Mouse (Mus musculus) cerebellum, adult 2 months (tissue): ENCODE data around the gene Slc25a10. TPM values are rescaled to one million over a fixed set of nuclear protein-coding genes. Genes with fewer than 3 reads are reported as not detected.

Source experiments
- DNase-seq, 2 experiments: peaks; one replicate each; pipeline ENCODE4 v3.0.0; 2021
- H3K27ac ChIP-seq: fragments of 200-500 bp; 2 replicates; pipeline ENCODE4 v1.5.1; 2012; ENCODE audit warnings: low read length, control low read depth, inconsistent platforms; ENCODE audit not compliant: insufficient read depth
- H3K27me3 ChIP-seq: fragments of 200-500 bp; 2 replicates; pipeline ENCODE4 v1.6.1; 2012; ENCODE audit warnings: inconsistent platforms, mild to moderate bottlenecking, low read length, moderate library complexity; ENCODE audit not compliant: control insufficient read depth, insufficient read depth
- H3K4me1 ChIP-seq: fragments of 200-500 bp; 2 replicates; pipeline ENCODE4 v1.6.1; 2011; ENCODE audit warnings: low read length; ENCODE audit not compliant: control insufficient read depth, insufficient read depth
- H3K4me3 ChIP-seq: fragments of 200-500 bp; replicated peaks from 2 replicates; pipeline ENCODE3; 2011; ENCODE audit warnings: mild to moderate bottlenecking, low read depth, low read length, control low read depth; ENCODE audit not compliant: insufficient read depth
- CTCF ChIP-seq: fragments of 200-500 bp; IDR thresholded peaks from 2 replicates; pipeline ENCODE4 v1.5.1; 2011; ENCODE audit warnings: low read depth, mild to moderate bottlenecking, control low read depth, low read length, moderate library complexity, borderline replicate concordance; ENCODE audit not compliant: insufficient read depth
- POLR2A ChIP-seq: fragments of 200-500 bp; IDR thresholded peaks from 2 replicates; pipeline ENCODE4 v1.6.1; 2011; ENCODE audit warnings: low read length, control low read depth, borderline replicate concordance; ENCODE audit not compliant: insufficient read depth
- WGBS: fragments of 180-500 bp; shearing (Covaris S2); methylation state at CpG from one replicate; pipeline ENCODE4 v1.1.7; 2018; 5-methylcytosine and 5-hydroxymethylcytosine counted together
- polyA plus RNA-seq: library from polyadenylated mRNA; depleted of rRNA; stranded (reverse); fragments of >200 nt; gene quantifications from 2 replicates; pipeline ENCODE4 v1.2.3, GENCODE M21; 2012; rRNA removed

Slc25a10 gene
- polyA plus RNA-seq, result 38.9 and 39.3 TPM in 2 replicates

- WGBS, result under 1% methylated on average over 35 of the region's 35 CpGs
- TF ChIP-seq POLR2A (peak; percentile 38; the same call in 1 of the 2 replicates), CTCF (no peak)
- no peak within 1 kb of the TSS for H3K27ac ChIP-seq
Measured at GRCm38 (mm10) chr11:120491317-120492023, at the start of gene Slc25a10. Gene Slc25a10 (plus strand): TSS chr11:120491840.

GRCm38 (mm10) chr11:120442344-120442743 is 49.3 kb upstream of the Slc25a10 start, which contains the start of gene Tspan10:
Gene Tspan10 (plus strand): TSS chr11:120442644.
- Histone ChIP-seq H3K4me3 (no peak within 1 kb of the TSS), H3K27ac (no peak within 1 kb of the TSS), H3K4me1 (no peaks in the 10 kb centered on the region), H3K27me3 (no peaks in the 10 kb centered on the region)
- TF ChIP-seq CTCF (no peak), POLR2A (no peak)
- 84% methylated on average over 3 of the region's 3 CpGs for WGBS
- no peak for DNase-seq

More at GRCm38 (mm10) chr11:120491317-120492023, at the start of gene Slc25a10:
- Histone ChIP-seq H3K4me1 (peaks cover 13% of the 10 kb centered on the region), H3K27me3 (no peaks in the 10 kb centered on the region), H3K4me3 (peak within 1 kb of the TSS; percentile 83)
- peak; percentile 85 to 88 for DNase-seq

DNA sequence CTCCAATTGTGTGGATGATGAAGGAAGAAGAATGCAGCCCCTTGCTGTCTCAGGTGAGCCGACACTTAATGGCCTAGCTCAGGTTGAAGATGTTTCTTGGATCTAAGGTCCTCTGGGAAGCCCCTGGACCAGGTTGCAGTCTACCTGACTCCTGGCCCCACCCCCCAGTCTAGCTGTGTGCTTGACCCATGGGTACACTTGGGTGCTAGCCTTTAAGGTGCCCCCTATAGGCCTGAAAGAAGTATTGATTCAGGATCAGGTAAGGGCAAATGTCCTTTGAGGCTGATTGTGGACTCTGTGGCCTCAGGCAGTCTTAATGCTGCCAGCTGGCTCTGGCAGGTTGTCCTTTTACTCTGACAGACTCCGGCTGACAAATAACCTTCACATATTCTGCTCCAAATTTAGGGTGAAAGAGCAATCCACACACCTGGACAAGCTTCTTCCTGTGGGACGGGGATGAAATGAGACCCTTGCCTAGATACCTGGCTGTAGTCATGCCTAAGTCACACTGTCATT is 48.8 kb upstream of the Slc25a10 start:
- no peak for TF ChIP-seq POLR2A
- no peak for TF ChIP-seq CTCF

GRCm38 (mm10) chr11:120444106-120444505 is 47.5 kb upstream of the Slc25a10 start:
- TF ChIP-seq CTCF (no peak), POLR2A (no peak)
- WGBS, result 68% methylated on average over 6 of the region's 6 CpGs
- Histone ChIP-seq H3K4me3 (no peak overlapping the region), H3K27me3 (no peaks in the 10 kb centered on the region), H3K4me1 (no peaks in the 10 kb centered on the region), H3K27ac (no peak overlapping the region)
- no peak for DNase-seq

More for the DNA sequence above, 48.8 kb upstream of the Slc25a10 start:
- Histone ChIP-seq H3K27me3 (no peaks in the 10 kb centered on the region), H3K4me3 (no peak overlapping the region), H3K4me1 (no peaks in the 10 kb centered on the region), H3K27ac (no peak overlapping the region)
- 81% methylated on average over 3 of the region's 3 CpGs for WGBS
- DNase-seq, result no peak

- no peak overlapping the region for H3K4me3 ChIP-seq
- no peaks in the 10 kb centered on the region for H3K27me3 ChIP-seq
- no peak for DNase-seq
- 78% methylated on average over 3 of the region's 3 CpGs for WGBS
- H3K27ac ChIP-seq, result no peak overlapping the region
- no peaks in the 10 kb centered on the region for H3K4me1 ChIP-seq
- TF ChIP-seq CTCF, result no peak
- TF ChIP-seq POLR2A, result no peak
Measured at GRCm38 (mm10) chr11:120445475-120445874, 46.2 kb upstream of the Slc25a10 start.

DNA sequence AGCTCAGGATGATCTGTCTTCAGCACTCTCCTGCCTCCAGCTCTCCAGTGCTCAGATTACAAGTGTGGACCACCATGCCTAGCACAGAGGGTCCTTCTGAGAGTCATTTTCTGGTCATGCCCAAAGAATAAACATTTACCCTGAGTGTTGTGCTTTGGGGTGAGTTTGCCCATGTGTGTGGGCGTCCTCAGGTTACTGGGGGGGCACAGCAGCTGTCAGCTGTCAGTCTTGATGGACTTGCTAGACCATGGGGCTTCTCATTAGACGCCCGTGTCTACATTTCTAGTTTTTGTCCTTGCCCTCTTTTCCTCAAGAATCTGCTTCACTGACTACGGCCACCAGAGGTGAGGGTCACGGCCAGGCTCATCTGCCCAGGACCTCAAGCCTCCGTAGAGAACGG is 44.5 kb upstream of the Slc25a10 start:
- no peak for DNase-seq
- no peak overlapping the region for H3K4me3 ChIP-seq
- H3K27ac ChIP-seq, result no peak overlapping the region
- TF ChIP-seq CTCF (no peak), POLR2A (no peak)
- 74% methylated on average over 7 of the region's 7 CpGs for WGBS
- H3K27me3 ChIP-seq, result no peaks in the 10 kb centered on the region
- H3K4me1 ChIP-seq, result no peaks in the 10 kb centered on the region

GRCm38 (mm10) chr11:120452246-120452645 is 39.4 kb upstream of the Slc25a10 start:
- 0 out of 2 replicates have a peak, but pooled peaks cover 4% of the 10 kb centered on the region for H3K4me1 ChIP-seq
- DNase-seq, result no peak
- no peaks in the 10 kb centered on the region for H3K27me3 ChIP-seq
- H3K4me3 ChIP-seq, result no peak overlapping the region
- no peak overlapping the region for H3K27ac ChIP-seq
- no peak for TF ChIP-seq POLR2A
- no peak for TF ChIP-seq CTCF
- 62% methylated on average over 3 of the region's 3 CpGs for WGBS

DNA sequence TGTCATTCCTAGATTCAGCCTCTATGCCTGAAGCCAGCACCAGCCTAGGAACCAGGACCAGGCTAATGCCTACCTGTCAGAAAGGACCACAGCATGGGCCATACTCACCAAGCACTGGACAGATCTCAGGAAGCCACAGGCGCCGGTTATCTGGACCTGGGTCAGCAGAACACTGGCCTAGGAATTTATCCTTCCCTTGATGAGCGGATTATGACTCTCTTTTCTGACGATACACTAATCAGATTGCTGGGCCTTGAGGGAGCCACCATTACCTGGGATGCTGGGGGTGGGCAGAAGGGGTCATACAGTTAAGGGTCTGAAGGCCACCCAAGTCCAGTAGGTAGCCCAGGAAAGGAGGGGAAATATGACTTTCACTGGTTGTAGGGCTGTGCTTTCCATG is 38.3 kb upstream of the Slc25a10 start, which contains the start of gene Pde6g:
Gene Pde6g (minus strand): TSS at position 195 of the 400 bp plus-strand sequence.
- Histone ChIP-seq H3K4me1 (0 out of 2 replicates have a peak, but pooled peaks cover 4% of the 10 kb centered on the region), H3K27me3 (no peaks in the 10 kb centered on the region), H3K27ac (no peak within 1 kb of the TSS), H3K4me3 (no peak within 1 kb of the TSS)
- TF ChIP-seq POLR2A (no peak), CTCF (no peak)
- no peak for DNase-seq
- WGBS, result 87% methylated on average over 4 of the region's 4 CpGs
